In genomic region chr1:75596906-75597305, GRCm38 (mm10) we compare ENCODE assay signal across 19 mouse cellular contexts. TPM values are rescaled to one million over a fixed set of nuclear protein-coding genes. Genes with fewer than 3 reads are reported as not detected.
DNase-seq lines count a peak whose midpoint lies in the region; ATAC-seq and TF ChIP-seq lines count a peak whose summit lies in the region.
"Had no signal": no experiment of that assay in that cellular context is flagged by ENCODE, and none has a peak within 500 bp of the region (broad histone marks: within the 10 kb centered on the region; RNA-seq: fewer than 3 reads in every experiment).

No protein-coding gene starts in this region.

- no peaks in the 10 kb centered on the region for H3K9me3 ChIP-seq in limb, embryonic 14.5 days (ENCODE audit: control insufficient read depth, low read length)
- H3K9me3 ChIP-seq in limb, embryonic 10.5 days (replicated peaks): no peaks in the 10 kb centered on the region
- no peaks in the 10 kb centered on the region for H3K9me3 ChIP-seq in forebrain, embryonic 14.5 days (replicated peaks; ENCODE audit: control insufficient read depth, low read length)
- H3K9me3 ChIP-seq: embryonic facial prominence, embryonic 12.5 days; forebrain, embryonic 12.5 days; hindbrain, embryonic 12.5 days; kidney, embryonic 15.5 days; midbrain, embryonic 12.5 days; neural tube, embryonic 15.5 days had no signal

- no peak overlapping the region for H3K4me3 ChIP-seq in limb, embryonic 14.5 days (replicated peaks; ENCODE audit: low read length)
- H3K4me3 ChIP-seq in limb, embryonic 10.5 days: no peak overlapping the region
- H3K4me3 ChIP-seq in forebrain, embryonic 14.5 days (ENCODE audit: low read depth, low read length): no peak overlapping the region
- H3K4me3 ChIP-seq: embryonic facial prominence, embryonic 12.5 days; erythroblast, embryonic 14.5 days; forebrain, embryonic 12.5 days; hindbrain, embryonic 12.5 days; kidney, embryonic 15.5 days; midbrain, embryonic 12.5 days; neural tube, embryonic 15.5 days had no signal

- intact Hi-C loops in gastrocnemius, postnatal 36 days (cut with DNase I): loop anchor here (2.0 kb wide), 1 partner anchor 118 kb away; the partner anchor contains the start of genes Chpf and Tmem198
- intact Hi-C loops in heart, postnatal 25 days (cut with DNase I): loop anchor here (1.0 to 5.0 kb wide), 3 partner anchors 35 to 118 kb away; partner anchors contain the start of genes Chpf and Tmem198

- H3K27ac ChIP-seq in limb, embryonic 14.5 days (replicated peaks; ENCODE audit: low read depth, low read length): no peak overlapping the region
- no peak overlapping the region for H3K27ac ChIP-seq in limb, embryonic 10.5 days
- no peak overlapping the region for H3K27ac ChIP-seq in forebrain, embryonic 14.5 days (ENCODE audit: low read depth, low read length)
- H3K27ac ChIP-seq: embryonic facial prominence, embryonic 12.5 days; forebrain, embryonic 12.5 days; hindbrain, embryonic 12.5 days; kidney, embryonic 15.5 days; midbrain, embryonic 12.5 days; neural tube, embryonic 15.5 days; stomach, postnatal 0 days had no signal

- H3K36me3 ChIP-seq in limb, embryonic 14.5 days (ENCODE audit: control insufficient read depth, insufficient read depth, low read length): no peaks in the 10 kb centered on the region
- H3K36me3 ChIP-seq in limb, embryonic 10.5 days: no peaks in the 10 kb centered on the region
- H3K36me3 ChIP-seq in forebrain, embryonic 14.5 days (ENCODE audit: control insufficient read depth, insufficient read depth, low read length): no peaks in the 10 kb centered on the region
- H3K36me3 ChIP-seq: embryonic facial prominence, embryonic 12.5 days; forebrain, embryonic 12.5 days; hindbrain, embryonic 12.5 days; kidney, embryonic 15.5 days; midbrain, embryonic 12.5 days; neural tube, embryonic 15.5 days had no signal

- H3K27me3 ChIP-seq in limb, embryonic 14.5 days (ENCODE audit: control insufficient read depth, insufficient read depth, low read length): no peaks in the 10 kb centered on the region
- peaks cover 35% of the 10 kb centered on the region for H3K27me3 ChIP-seq in limb, embryonic 10.5 days (ENCODE audit: low read depth, poor library complexity, severe bottlenecking)
- no peaks in the 10 kb centered on the region for H3K27me3 ChIP-seq in forebrain, embryonic 14.5 days (replicated peaks; ENCODE audit: control insufficient read depth, insufficient read depth, low read length)

- 0 out of 2 replicates have a peak, but pooled peaks have one; percentile 16 for ATAC-seq in limb, embryonic 14.5 days (ENCODE audit: low FRiP score, low read depth)
- ATAC-seq in forebrain, embryonic 14.5 days: no peak
- ATAC-seq: lung, postnatal 0 days had no signal

- no peak overlapping the region for H3K4me2 ChIP-seq in limb, embryonic 14.5 days (replicated peaks; ENCODE audit: low read depth, low read length, severe bottlenecking)
- no peak overlapping the region for H3K4me2 ChIP-seq in forebrain, embryonic 14.5 days (ENCODE audit: low read length)
- H3K4me2 ChIP-seq: embryonic facial prominence, embryonic 12.5 days; forebrain, embryonic 12.5 days; hindbrain, embryonic 12.5 days; kidney, embryonic 15.5 days; midbrain, embryonic 12.5 days; neural tube, embryonic 15.5 days had no signal

- DNase-seq in gastrocnemius, adult 18-20 months (ENCODE audit: low spot score): peak; percentile 9
- DNase-seq in gastrocnemius, postnatal 36 days: no peak
- no peak for DNase-seq in limb, embryonic 14.5 days (ENCODE audit: low spot score)
- DNase-seq in limb, embryonic 10.5 days (ENCODE audit: low spot score): no peak
- DNase-seq in heart, adult 8-10 months (ENCODE audit: low spot score): peak; percentile 54
- peak; percentile 11 for DNase-seq in heart, postnatal 25 days (ENCODE audit: low spot score)
- no peak for DNase-seq in forebrain, embryonic 14.5 days (ENCODE audit: low spot score)
- no peak for DNase-seq in layer of hippocampus, adult 9-10 months (ENCODE audit: low spot score)
- DNase-seq: kidney, adult 11 months had no signal

- no peak overlapping the region for H3K9ac ChIP-seq in limb, embryonic 14.5 days (ENCODE audit: low read depth, low read length, severe bottlenecking)
- no peak overlapping the region for H3K9ac ChIP-seq in forebrain, embryonic 14.5 days (ENCODE audit: low read length)
- H3K9ac ChIP-seq: embryonic facial prominence, embryonic 12.5 days; forebrain, embryonic 12.5 days; hindbrain, embryonic 12.5 days; kidney, embryonic 15.5 days; midbrain, embryonic 12.5 days; neural tube, embryonic 15.5 days had no signal

- no peaks in the 10 kb centered on the region for H3K4me1 ChIP-seq in limb, embryonic 14.5 days (ENCODE audit: control insufficient read depth, insufficient read depth, low read length)
- H3K4me1 ChIP-seq in limb, embryonic 10.5 days: no peaks in the 10 kb centered on the region
- H3K4me1 ChIP-seq in forebrain, embryonic 14.5 days (ENCODE audit: control insufficient read depth, insufficient read depth, low read length): no peaks in the 10 kb centered on the region
- H3K4me1 ChIP-seq: embryonic facial prominence, embryonic 12.5 days; kidney, embryonic 15.5 days had no signal

- no peak for TF ChIP-seq POLR2A in limb, embryonic 14.5 days (IDR thresholded peaks at IDR 0.05; ENCODE audit: borderline replicate concordance, extremely low read depth, insufficient read depth, insufficient read length)

- WGBS in limb, embryonic 14.5 days: 100% methylated on average over 2 of the region's 2 CpGs
- WGBS in limb, embryonic 10.5 days: 92% methylated on average over 2 of the region's 2 CpGs
- WGBS in forebrain, embryonic 14.5 days: 91% methylated on average over 2 of the region's 2 CpGs

RNA-seq across cellular contexts. Expression of gene Slc4a3, which starts 50.8 kb away (rescaled TPM):
- total RNA-seq in gastrocnemius, adult 18-20 months (2021): 1 to 10 TPM; 6.0 to 9.2 TPM
- 1 to 10 TPM; 4.7 to 9.6 TPM for total RNA-seq in gastrocnemius, postnatal 36 days (2021)
- polyA plus RNA-seq in limb, embryonic 14.5 days (2012; rRNA removed): 101 and 137 TPM in 2 replicates
- polyA plus RNA-seq in limb, embryonic 14.5 days (2014; fragmentation: Nextera tagmentation; extraction: Ambion mirVana): 21.5 and 28.7 TPM in 2 replicates
- polyA plus RNA-seq in limb, embryonic 10.5 days (2016; fragmentation: Nextera tagmentation; extraction: Ambion mirVana): 13.9 and 18.9 TPM in 2 replicates
- total RNA-seq in heart, adult 8-10 months (2022): 100 to 1,000 TPM; 221 to 344 (median 267) TPM
- 100 to 1,000 TPM; 220 to 242 TPM for total RNA-seq in heart, postnatal 25 days (2021)
- polyA plus RNA-seq in forebrain, embryonic 14.5 days (2014; fragmentation: Nextera tagmentation; extraction: Ambion mirVana): 12.6 and 18.7 TPM in 2 replicates
- total RNA-seq: megakaryocyte, adult 5-6 weeks had no signal
- polyA plus RNA-seq: erythroblast, embryonic 14.5 days had no signal

Comparison
In these comparisons a context has a peak if more than half of its experiments do, and no peak if none do; other contexts are left out.
1. DNase-seq: peak in gastrocnemius, adult 18-20 months (single experiment), heart, adult 8-10 months (single experiment) and heart, postnatal 25 days (single experiment); none in gastrocnemius, postnatal 36 days (0 of 2), limb, embryonic 14.5 days (single experiment), limb, embryonic 10.5 days (single experiment), forebrain, embryonic 14.5 days (single experiment) and layer of hippocampus, adult 9-10 months (single experiment).
2. RNA of gene Slc4a3, which starts 50.8 kb away (total RNA-seq): 221 to 344 TPM in heart, adult 8-10 months and 220 to 242 TPM in heart, postnatal 25 days; 4.7 to 9.6 TPM in gastrocnemius, postnatal 36 days and 6.0 to 9.2 TPM in gastrocnemius, adult 18-20 months; every median in the first group is over 10 times any median in the second.